Mouse (Mus musculus) erythroblast, embryonic 14.5 days (primary cell): ENCODE measurements around the gene Fntb.

ENCODE experiments used
- GATA1 ChIP-seq: IDR thresholded peaks from 2 replicates; pipeline ENCODE4 v1.6.1; 2012; ENCODE audit warnings: low read length, inconsistent platforms, mixed read lengths
- TAL1 ChIP-seq: IDR thresholded peaks from 3 replicates; pipeline ENCODE4 v1.6.1; 2012; ENCODE audit warnings: low read length, inconsistent platforms, mixed read lengths

GRCm38 (mm10) chr12:76930177-76930576 is 164.8 kb downstream of the Fntb start:
- peak; percentile 61 for TF ChIP-seq GATA1
- no peak for TF ChIP-seq TAL1
